Mouse (Mus musculus) spleen, adult 2 months (tissue): Measurements from ENCODE around the gene Crb2. TPM values are rescaled to one million over a fixed set of nuclear protein-coding genes. Genes with fewer than 3 reads are reported as not detected.

Experiments used
- DNase-seq, 2 experiments: peaks; one replicate each; pipeline versions ENCODE4 v3.0.0 to v3.0.0-alpha.2; 2012 to 2021; ENCODE audit warnings: low spot score in 2 of 2, low read depth in 1 of 2
- H3K27ac ChIP-seq: fragments of 200-500 bp; 2 replicates; pipeline ENCODE4 v1.5.1; 2012; ENCODE audit warnings: low read length, inconsistent platforms; ENCODE audit not compliant: insufficient read depth
- H3K27me3 ChIP-seq: fragments of 200-500 bp; 2 replicates; pipeline ENCODE4 v1.6.1; 2012; ENCODE audit warnings: mild to moderate bottlenecking, moderate library complexity, low read length, inconsistent platforms; ENCODE audit not compliant: control insufficient read depth, insufficient read depth
- H3K36me3 ChIP-seq: fragments of 200-500 bp; 2 replicates; pipeline ENCODE4 v1.6.1; 2012; ENCODE audit warnings: mild to moderate bottlenecking, low read length, inconsistent platforms; ENCODE audit not compliant: control insufficient read depth, insufficient read depth
- H3K4me1 ChIP-seq: fragments of 200-500 bp; 2 replicates; pipeline ENCODE4 v1.6.1; 2011; ENCODE audit warnings: inconsistent platforms; ENCODE audit not compliant: control insufficient read depth, insufficient read depth, insufficient read length
- H3K4me3 ChIP-seq: fragments of 200-500 bp; 2 replicates; pipeline ENCODE4 v1.5.1; 2011; ENCODE audit warnings: mild to moderate bottlenecking, inconsistent platforms; ENCODE audit not compliant: insufficient read depth, insufficient read length; ENCODE audit errors: extremely low read depth
- CTCF ChIP-seq: fragments of 200-500 bp; IDR thresholded peaks from 2 replicates; pipeline ENCODE4 v1.5.1; 2011; ENCODE audit warnings: mild to moderate bottlenecking, inconsistent platforms; ENCODE audit not compliant: insufficient read depth, insufficient read length, insufficient replicate concordance; ENCODE audit errors: extremely low read depth
- POLR2A ChIP-seq: fragments of 200-500 bp; IDR thresholded peaks from 2 replicates; pipeline ENCODE4 v1.6.1; 2011; ENCODE audit warnings: low read depth, low read length, inconsistent platforms
- WGBS: fragments of 180-500 bp; shearing (Covaris S2); methylation state at CpG from one replicate; pipeline ENCODE4 v1.1.7; 2018; 5-methylcytosine and 5-hydroxymethylcytosine counted together
- polyA plus RNA-seq: library from polyadenylated mRNA; depleted of rRNA; stranded (reverse); fragments of >200 nt; gene quantifications from 2 replicates; pipeline ENCODE4 v1.2.3, GENCODE M21; 2012

The Crb2 gene
- polyA plus RNA-seq, 1 experiment: 0.15 TPM

DNA sequence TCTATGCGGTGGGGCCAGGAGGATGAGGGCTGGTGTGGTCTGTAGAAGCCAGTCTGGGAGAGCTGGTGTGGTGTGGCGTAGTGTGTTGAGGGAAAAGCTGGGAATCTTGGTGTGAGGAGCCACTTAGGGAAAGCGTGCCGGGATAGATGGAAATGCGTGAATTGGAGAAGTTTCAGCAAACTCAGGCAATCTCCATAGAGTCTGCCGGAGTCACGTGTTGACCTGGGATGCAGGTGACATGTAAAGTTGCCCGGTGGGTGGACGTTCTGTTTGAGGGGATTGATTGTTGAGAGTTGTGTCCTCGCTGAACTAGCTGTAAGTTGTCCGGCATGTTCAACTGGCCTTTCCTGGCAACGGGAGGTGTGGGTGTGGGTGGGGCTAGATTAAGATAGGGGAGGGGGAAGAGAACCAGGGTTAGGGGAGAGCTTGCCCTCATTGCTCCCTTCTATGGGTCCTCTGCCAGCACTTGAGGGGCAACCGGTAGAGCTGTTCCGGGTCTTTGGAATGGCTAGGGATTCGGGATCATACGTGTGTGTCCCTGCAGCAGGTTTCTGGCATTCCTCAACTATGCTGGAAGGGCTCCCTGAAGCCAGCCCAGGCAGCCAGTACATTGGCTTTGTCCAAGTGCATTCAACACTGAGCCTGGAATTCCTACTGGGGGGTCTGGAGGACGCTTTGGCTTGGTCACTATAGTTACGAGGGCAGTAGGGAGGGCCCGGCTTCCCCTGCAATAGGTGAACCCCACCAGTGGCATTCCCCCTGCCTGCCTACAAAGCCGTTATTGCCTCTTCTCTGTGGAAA, 762 bp downstream of the Crb2 start:
- TF ChIP-seq CTCF (no peak), POLR2A (no peak)
- Histone ChIP-seq H3K4me1 (no peaks in the 10 kb centered on the region; the same call in 1 of the 2 replicates), H3K4me3 (no peak overlapping the region), H3K36me3 (no peaks in the 10 kb centered on the region), H3K27me3 (no peaks in the 10 kb centered on the region), H3K27ac (no peak overlapping the region)
- 68% methylated on average over 20 of the region's 20 CpGs for WGBS
- DNase-seq: no peak

GRCm38 (mm10) chr2:37777958-37778720, 2.1 kb downstream of the Crb2 start:
- no peak overlapping the region for H3K4me3 ChIP-seq
- no peak overlapping the region for H3K27ac ChIP-seq
- H3K36me3 ChIP-seq: no peaks in the 10 kb centered on the region
- H3K27me3 ChIP-seq: no peaks in the 10 kb centered on the region
- 85% methylated on average over 10 of the region's 10 CpGs for WGBS
- TF ChIP-seq POLR2A: no peak
- no peak for TF ChIP-seq CTCF
- no peak for DNase-seq
- H3K4me1 ChIP-seq: no peaks in the 10 kb centered on the region; the same call in 1 of the 2 replicates

DNA sequence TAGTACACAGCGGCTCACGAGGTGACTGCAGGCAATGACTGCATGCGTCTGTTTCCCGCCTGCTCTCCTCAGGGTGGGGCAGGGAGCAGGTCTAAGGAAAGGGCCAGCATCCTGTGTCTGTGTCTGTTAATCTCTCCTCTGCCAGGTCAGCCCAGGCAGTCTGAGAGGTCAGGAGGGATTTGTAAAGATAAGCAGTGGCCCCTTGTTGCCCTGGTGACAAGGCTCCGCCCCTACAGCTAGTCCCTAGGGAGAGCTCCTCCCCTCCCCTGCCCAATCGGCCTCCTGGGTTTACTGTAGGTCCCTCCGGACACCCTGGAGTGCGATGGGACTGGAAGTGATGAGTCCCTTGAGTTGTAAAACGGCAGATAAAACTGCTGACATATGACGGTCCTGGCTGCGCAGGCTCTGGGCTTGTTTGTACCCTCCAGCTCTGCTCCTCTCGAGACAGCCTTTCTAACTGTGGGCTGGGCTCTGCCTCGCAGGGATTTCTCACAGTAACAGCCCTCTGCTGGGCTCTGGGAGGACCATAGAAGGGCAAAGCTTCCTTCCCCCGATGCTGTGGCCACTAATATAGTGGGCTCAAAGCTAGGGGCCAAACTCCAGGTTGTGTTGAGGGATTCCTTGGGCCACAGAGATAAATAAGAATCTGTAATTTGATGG, 4.4 kb downstream of the Crb2 start:
- H3K36me3 ChIP-seq: no peaks in the 10 kb centered on the region
- DNase-seq: peak in 1 of 2 experiments; percentile 36
- no peak overlapping the region for H3K27ac ChIP-seq
- WGBS: 5% methylated on average over 14 of the region's 14 CpGs
- no peak for TF ChIP-seq POLR2A
- no peak for TF ChIP-seq CTCF
- no peak overlapping the region for H3K4me3 ChIP-seq
- no peaks in the 10 kb centered on the region; the same call in 1 of the 2 replicates for H3K4me1 ChIP-seq
- no peaks in the 10 kb centered on the region for H3K27me3 ChIP-seq

GRCm38 (mm10) chr2:37781421-37781820, 5.4 kb downstream of the Crb2 start:
- Histone ChIP-seq H3K36me3 (no peaks in the 10 kb centered on the region), H3K4me1 (peaks cover under 1% of the 10 kb centered on the region), H3K27me3 (no peaks in the 10 kb centered on the region), H3K4me3 (no peak overlapping the region), H3K27ac (no peak overlapping the region)
- TF ChIP-seq POLR2A: no peak
- no peak for TF ChIP-seq CTCF
- 93% methylated on average over 3 of the region's 3 CpGs for WGBS
- DNase-seq: no peak

DNA sequence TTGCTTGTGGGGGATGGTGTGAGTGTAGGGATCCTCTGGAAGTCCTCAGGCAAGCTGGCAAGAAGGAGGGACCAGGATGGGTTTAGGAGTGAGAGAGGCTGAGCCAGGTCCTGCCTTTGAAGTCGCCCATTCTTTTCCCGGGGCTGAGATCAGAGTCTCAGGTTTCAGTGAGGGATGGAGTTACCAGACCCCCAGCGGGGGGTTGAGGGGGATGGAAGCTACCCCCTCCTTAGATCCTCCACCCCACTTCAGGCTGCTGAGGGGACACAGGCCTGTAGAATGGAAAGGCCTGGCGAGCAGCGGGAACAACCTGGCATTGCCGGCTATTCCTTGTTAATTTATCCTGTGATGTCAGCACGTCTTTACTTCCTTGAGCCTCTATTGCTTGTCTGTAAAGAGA, 6.0 kb downstream of the Crb2 start:
- H3K4me1 ChIP-seq: peaks cover 3% of the 10 kb centered on the region
- H3K27ac ChIP-seq: no peak overlapping the region
- no peak overlapping the region for H3K4me3 ChIP-seq
- no peaks in the 10 kb centered on the region for H3K27me3 ChIP-seq
- TF ChIP-seq CTCF: no peak
- TF ChIP-seq POLR2A: no peak
- 83% methylated on average over 7 of the region's 7 CpGs for WGBS
- no peak for DNase-seq
- H3K36me3 ChIP-seq: no peaks in the 10 kb centered on the region

DNA sequence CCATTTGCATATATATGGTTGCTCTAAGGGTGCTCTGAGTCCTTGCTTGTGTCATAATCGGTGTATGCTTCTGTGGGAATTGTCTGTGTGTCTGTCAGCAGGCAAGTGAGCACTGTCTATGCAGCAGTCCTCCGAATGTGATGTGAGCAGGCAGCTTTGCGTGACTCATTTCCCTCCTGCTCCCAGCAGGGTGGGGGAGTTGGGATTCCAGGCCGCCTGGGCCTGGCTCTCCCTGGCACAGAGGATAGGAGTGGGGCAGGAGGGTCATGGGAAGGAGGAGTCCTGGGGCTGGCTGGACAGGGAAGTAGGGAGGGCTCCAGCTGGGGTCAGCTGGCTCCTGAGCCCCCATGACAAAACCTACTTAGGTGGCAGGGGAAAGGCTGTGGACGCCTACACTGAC, 8.4 kb downstream of the Crb2 start:
- 68% methylated on average over 5 of the region's 5 CpGs for WGBS
- Histone ChIP-seq H3K4me1 (peaks cover 3% of the 10 kb centered on the region), H3K4me3 (no peak overlapping the region), H3K36me3 (no peaks in the 10 kb centered on the region), H3K27ac (no peak overlapping the region), H3K27me3 (no peaks in the 10 kb centered on the region)
- DNase-seq: no peak
- TF ChIP-seq CTCF (no peak), POLR2A (no peak)
